In the genomic region with DNA sequence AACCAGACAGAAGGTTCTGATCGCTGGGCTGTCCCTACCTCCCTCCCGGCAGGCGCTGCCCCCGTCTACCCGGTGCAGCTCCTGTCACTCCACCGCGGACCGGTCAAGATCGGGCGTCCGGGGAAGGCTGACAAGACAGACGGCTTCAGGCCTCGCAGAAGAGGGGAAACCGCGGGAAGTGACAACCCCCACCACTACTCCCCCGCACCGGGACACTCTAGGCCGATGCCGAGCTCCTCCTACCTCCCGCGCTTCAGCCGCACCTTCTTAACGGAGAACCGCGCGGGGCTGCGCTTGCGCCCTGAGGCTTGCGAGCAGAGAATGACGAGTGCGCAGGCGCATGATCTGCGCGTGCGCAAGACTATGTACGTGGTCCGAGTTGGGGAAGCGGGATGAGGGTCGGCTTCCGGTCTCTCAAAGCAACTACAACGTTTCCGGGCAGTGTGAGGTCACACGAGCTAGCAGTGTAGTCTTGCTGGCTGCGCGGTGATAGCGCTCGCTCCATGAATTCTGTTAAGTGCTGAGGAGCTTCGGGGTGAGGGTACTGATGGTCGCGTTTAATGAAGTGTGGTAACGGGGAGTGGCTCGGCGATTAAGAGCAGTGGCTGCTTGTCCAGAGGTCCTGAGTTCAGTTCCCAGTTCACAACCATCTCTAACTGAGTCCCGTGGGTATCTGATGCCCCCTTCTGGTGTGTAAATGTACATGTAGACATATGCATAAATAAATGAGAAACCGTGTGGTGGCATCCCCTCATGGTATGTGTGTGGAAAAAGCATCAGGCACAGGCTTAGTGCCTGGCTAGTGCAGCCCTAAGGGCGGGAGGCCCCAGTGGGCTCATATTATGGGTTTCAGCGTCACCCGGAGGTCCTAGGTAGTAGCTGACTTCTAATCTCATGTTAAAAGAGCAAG, we compare ENCODE assay signal across 7 mouse cellular contexts. TPM values are rescaled to one million over a fixed set of nuclear protein-coding genes. Genes with fewer than 3 reads are reported as not detected.
DNase-seq lines count a peak whose midpoint lies in the region; ATAC-seq lines count a peak whose summit lies in the region.

A gene (minus strand): TSS at position 282 of the 910 bp plus-strand sequence.

- peak within 1 kb of the TSS; percentile 85 for H3K4me3 ChIP-seq in intestine, embryonic 15.5 days (replicated peaks)
- H3K4me3 ChIP-seq in midbrain, embryonic 10.5 days = peak within 1 kb of the TSS; percentile 90

- peak; percentile 98 for ATAC-seq in intestine, embryonic 15.5 days

- peaks cover 11% of the 10 kb centered on the region; the same call in 1 of the 2 replicates for H3K4me1 ChIP-seq in intestine, embryonic 15.5 days (replicated peaks)
- H3K4me1 ChIP-seq in midbrain, embryonic 10.5 days = peaks cover 21% of the 10 kb centered on the region

- 1% methylated on average over 58 of the region's 58 CpGs for WGBS in intestine, embryonic 15.5 days
- 1% methylated on average over 58 of the region's 58 CpGs for WGBS in midbrain, embryonic 10.5 days

- peaks cover 11% of the 10 kb centered on the region; the same call in 1 of the 2 replicates for H3K36me3 ChIP-seq in intestine, embryonic 15.5 days
- peaks cover 28% of the 10 kb centered on the region for H3K36me3 ChIP-seq in midbrain, embryonic 10.5 days

- intact Hi-C loops in gastrocnemius, postnatal 36 days (cut with DNase I) = loop anchor here (5.0 kb wide), 1 partner anchor 156 kb away; a partner anchor contains a TSS
- intact Hi-C loops in left cerebral cortex, postnatal 25 days (cut with DNase I) = loop anchor here (2.0 kb wide), 1 partner anchor 95 kb away; a partner anchor contains a TSS

- peak within 1 kb of the TSS; percentile 90 for H3K9ac ChIP-seq in intestine, embryonic 15.5 days

- peak; percentile 97 for DNase-seq in adrenal gland, adult 2 months
- peak; percentile 99 for DNase-seq in embryo, embryonic 11.5 days (ENCODE audit: low read depth, low spot score)
- peak; percentile 90 to 92 for DNase-seq in gastrocnemius, postnatal 36 days
- DNase-seq in left cerebral cortex, postnatal 25 days (ENCODE audit: low spot score in 2 of 2) = peak; percentile 96 to 98
- DNase-seq in midbrain, embryonic 10.5 days (ENCODE audit: low spot score) = peak; percentile 95
- DNase-seq in right cerebral cortex, postnatal 4 days = peak; percentile 94

- peak within 1 kb of the TSS; percentile 86 for H3K27ac ChIP-seq in intestine, embryonic 15.5 days
- peak within 1 kb of the TSS; percentile 90 for H3K27ac ChIP-seq in midbrain, embryonic 10.5 days (replicated peaks)

- peak within 1 kb of the TSS; percentile 78 for H3K4me2 ChIP-seq in intestine, embryonic 15.5 days (replicated peaks)

- no peaks in the 10 kb centered on the region for H3K27me3 ChIP-seq in intestine, embryonic 15.5 days (replicated peaks)
- no peaks in the 10 kb centered on the region for H3K27me3 ChIP-seq in midbrain, embryonic 10.5 days (ENCODE audit: low read depth, poor library complexity, severe bottlenecking)

- no peaks in the 10 kb centered on the region for H3K9me3 ChIP-seq in intestine, embryonic 15.5 days
- H3K9me3 ChIP-seq in midbrain, embryonic 10.5 days (replicated peaks) = 0 out of 2 replicates have a peak, but pooled peaks cover 7% of the 10 kb centered on the region

RNA-seq across cellular contexts. Expression of the gene that starts here (rescaled TPM):
- 10 to 100 TPM; 20.1 to 26.5 TPM for total RNA-seq in adrenal gland, adult 2 months (2021)
- polyA plus RNA-seq in adrenal gland, adult 2 months (2012; rRNA removed) = 13.0 and 15.6 TPM in 2 replicates
- total RNA-seq in gastrocnemius, postnatal 36 days (2021) = 1 to 10 TPM; 4.8 to 6.5 TPM
- polyA plus RNA-seq in intestine, embryonic 15.5 days (2015; fragmentation: Nextera tagmentation; extraction: Ambion mirVana) = 12.5 and 15.1 TPM in 2 replicates
- 10 to 100 TPM; 49.7 to 56.8 TPM for total RNA-seq in left cerebral cortex, postnatal 25 days (2021)
- polyA plus RNA-seq in midbrain, embryonic 10.5 days (2016; fragmentation: Nextera tagmentation; extraction: Ambion mirVana) = 22.5 and 25.2 TPM in 2 replicates

Comparison
In these comparisons a context has a peak if more than half of its experiments do, and no peak if none do; other contexts are left out.
1. Peak in every context shown above with its lines: DNase-seq, ATAC-seq, H3K4me3 ChIP-seq and H3K27ac ChIP-seq.